Mouse (Mus musculus) CH12.LX (cell line): ENCODE results near the gene Trak2. TPM values are rescaled to one million over a fixed set of nuclear protein-coding genes. Genes with fewer than 3 reads are reported as not detected.

ENCODE experiments used
- DNase-seq: peaks from one replicate; pipeline ENCODE4 v3.0.0-alpha.2; 2013; ENCODE audit errors: extremely low read depth
- H3K27ac ChIP-seq: 2 replicates; pipeline ENCODE4 v1.5.1; 2012; ENCODE audit warnings: low read depth, mild to moderate bottlenecking, control low read depth, moderate library complexity; ENCODE audit not compliant: insufficient read depth
- H3K27me3 ChIP-seq: replicated peaks from 2 replicates; pipeline ENCODE3; 2012; ENCODE audit warnings: inconsistent platforms
- H3K36me3 ChIP-seq, 2 experiments: replicated peaks in 1 of 2; 2 replicates each; pipeline versions ENCODE3 to v1.6.1; 2012; ENCODE audit warnings: inconsistent platforms in 1 of 2, low read length in 1 of 2, mild to moderate bottlenecking in 1 of 2, mixed read lengths in 1 of 2, moderate library complexity in 1 of 2; ENCODE audit not compliant: control insufficient read depth in 1 of 2, insufficient read depth in 1 of 2
- H3K4me1 ChIP-seq, 2 experiments: 2 replicates each; pipeline ENCODE4 v1.6.1; 2012; ENCODE audit warnings: inconsistent platforms in 1 of 2, moderate library complexity in 1 of 2; ENCODE audit not compliant: insufficient read depth in 2 of 2, control insufficient read depth in 1 of 2
- H3K4me2 ChIP-seq: 2 replicates; pipeline ENCODE4 v1.6.1; 2012; ENCODE audit warnings: low read depth, mild to moderate bottlenecking, control low read depth; ENCODE audit not compliant: poor library complexity, insufficient read depth, severe bottlenecking
- H3K4me3 ChIP-seq, 3 experiments: fragments of 150-350 bp in 1 of 3; sonication (generic) in 1 of 3; replicated peaks in 1 of 3; 2 replicates each; pipeline versions ENCODE3 to v1.5.1; 2011 to 2012; ENCODE audit warnings: low read depth in 2 of 3, low read length in 2 of 3, mild to moderate bottlenecking in 2 of 3, moderate library complexity in 2 of 3, control low read depth in 1 of 3, improper control_type of control experiment in 1 of 3, inconsistent platforms in 1 of 3, mixed read lengths in 1 of 3; ENCODE audit not compliant: poor library complexity in 1 of 3
- H3K79me2 ChIP-seq: replicated peaks from 2 replicates; pipeline ENCODE4 v1.6.1; 2012; ENCODE audit warnings: mild to moderate bottlenecking, moderate library complexity; ENCODE audit not compliant: control insufficient read depth, poor library complexity, insufficient read depth, severe bottlenecking; ENCODE audit errors: extremely low read depth
- H3K9ac ChIP-seq: 2 replicates; pipeline ENCODE4 v1.6.1; 2012; ENCODE audit warnings: low read depth, mild to moderate bottlenecking, control low read depth, moderate library complexity; ENCODE audit not compliant: insufficient read depth
- H3K9me3 ChIP-seq: replicated peaks from 2 replicates; pipeline ENCODE3; 2012; ENCODE audit warnings: low read length, inconsistent platforms, mixed read lengths
- BHLHE40 ChIP-seq: IDR thresholded peaks from 2 replicates; pipeline ENCODE4 v1.6.1; 2011; ENCODE audit warnings: mild to moderate bottlenecking, low read depth, low read length, improper control_type of control experiment
- CHD2 ChIP-seq: IDR thresholded peaks from 2 replicates; pipeline ENCODE4 v1.6.1; 2011; ENCODE audit warnings: low read length, improper control_type of control experiment
- CTCF ChIP-seq, 2 experiments: IDR thresholded peaks in 1 of 2; conservative IDR thresholded peaks in 1 of 2; 2 replicates each; pipeline ENCODE4 v1.5.1; 2011 to 2012; ENCODE audit warnings: low read depth in 2 of 2, low read length in 2 of 2, improper control_type of control experiment in 1 of 2, inconsistent platforms in 1 of 2, mild to moderate bottlenecking in 1 of 2, moderate library complexity in 1 of 2
- ELF1 ChIP-seq: IDR thresholded peaks from 2 replicates; pipeline ENCODE4 v1.6.1; 2014; ENCODE audit warnings: low read depth, mild to moderate bottlenecking, inconsistent platforms, low read length, improper control_type of control experiment
- EP300 ChIP-seq: IDR thresholded peaks from 2 replicates; pipeline ENCODE4 v1.6.1; 2011; ENCODE audit warnings: low read length, improper control_type of control experiment
- ETS1 ChIP-seq: conservative IDR thresholded peaks from 2 replicates; pipeline ENCODE4 v1.6.1; 2012; ENCODE audit warnings: low read depth, mild to moderate bottlenecking, inconsistent platforms, low read length, improper control_type of control experiment, moderate library complexity
- GABPA ChIP-seq: IDR thresholded peaks from 2 replicates; pipeline ENCODE4 v1.6.1; 2012; ENCODE audit warnings: low read depth, low read length, improper control_type of control experiment, inconsistent platforms; ENCODE audit not compliant: insufficient replicate concordance
- HCFC1 ChIP-seq: IDR thresholded peaks from 2 replicates; pipeline ENCODE4 v1.6.1; 2012; ENCODE audit warnings: low read depth, mild to moderate bottlenecking, inconsistent platforms, low read length, improper control_type of control experiment
- IRF4 ChIP-seq: IDR thresholded peaks from 2 replicates; pipeline ENCODE4 v1.6.1; 2014; ENCODE audit warnings: low read depth, mild to moderate bottlenecking, inconsistent platforms, low read length, improper control_type of control experiment
- MAFK ChIP-seq: IDR thresholded peaks from 2 replicates; pipeline ENCODE4 v1.6.1; 2011; ENCODE audit warnings: low read length, improper control_type of control experiment; ENCODE audit not compliant: insufficient replicate concordance
- MAX ChIP-seq: IDR thresholded peaks from 2 replicates; pipeline ENCODE4 v1.6.1; 2011; ENCODE audit warnings: low read length, improper control_type of control experiment
- MAZ ChIP-seq: IDR thresholded peaks from 2 replicates; pipeline ENCODE4 v1.6.1; 2012; ENCODE audit warnings: low read depth, mild to moderate bottlenecking, inconsistent platforms, low read length, improper control_type of control experiment, moderate library complexity
- MEF2A ChIP-seq: IDR thresholded peaks from 2 replicates; pipeline ENCODE4 v1.6.1; 2014; ENCODE audit warnings: low read depth, mild to moderate bottlenecking, inconsistent platforms, low read length, improper control_type of control experiment, borderline replicate concordance
- MXI1 ChIP-seq: IDR thresholded peaks from 2 replicates; pipeline ENCODE4 v1.6.1; 2011; ENCODE audit warnings: mild to moderate bottlenecking, low read depth, low read length, improper control_type of control experiment
- NRF1 ChIP-seq: IDR thresholded peaks from 2 replicates; pipeline ENCODE4 v1.6.1; 2014; ENCODE audit warnings: low read depth, mild to moderate bottlenecking, inconsistent platforms, low read length, improper control_type of control experiment, moderate library complexity
- PAX5 ChIP-seq: IDR thresholded peaks from 2 replicates; pipeline ENCODE4 v1.6.1; 2012; ENCODE audit warnings: low read length, inconsistent platforms, mixed read lengths
- POLR2A ChIP-seq: IDR thresholded peaks from 2 replicates; pipeline ENCODE4 v1.6.1; 2011; ENCODE audit warnings: low read depth, mild to moderate bottlenecking, improper control_type of control experiment, low read length
- RAD21 ChIP-seq: IDR thresholded peaks from 2 replicates; pipeline ENCODE4 v1.6.1; 2011; ENCODE audit warnings: low read depth, mild to moderate bottlenecking, low read length, improper control_type of control experiment, moderate library complexity
- RCOR1 ChIP-seq: conservative IDR thresholded peaks from 2 replicates; pipeline ENCODE4 v1.6.1; 2012; ENCODE audit warnings: low read depth, mild to moderate bottlenecking, inconsistent platforms, low read length, improper control_type of control experiment
- SIN3A ChIP-seq: IDR thresholded peaks from 2 replicates; pipeline ENCODE4 v1.6.1; 2012; ENCODE audit warnings: low read length, improper control_type of control experiment, inconsistent platforms
- UBTF ChIP-seq: IDR thresholded peaks from 2 replicates; pipeline ENCODE4 v1.6.1; 2012; ENCODE audit warnings: low read depth, mild to moderate bottlenecking, inconsistent platforms, low read length, improper control_type of control experiment, moderate library complexity
- USF2 ChIP-seq: conservative IDR thresholded peaks from 2 replicates; pipeline ENCODE4 v1.6.1; 2011; ENCODE audit warnings: low read depth, low read length, improper control_type of control experiment
- ZKSCAN1 ChIP-seq: IDR thresholded peaks from 2 replicates; pipeline ENCODE4 v1.6.1; 2012; ENCODE audit warnings: low read depth, inconsistent platforms, low read length, improper control_type of control experiment, borderline replicate concordance
- ZMIZ1 ChIP-seq: IDR thresholded peaks from 2 replicates; pipeline ENCODE4 v1.6.1; 2012; ENCODE audit warnings: low read depth, mild to moderate bottlenecking, inconsistent platforms, low read length, improper control_type of control experiment
- ZNF384 ChIP-seq: IDR thresholded peaks from 2 replicates; pipeline ENCODE4 v1.6.1; 2012; ENCODE audit warnings: low read depth, low read length, improper control_type of control experiment, inconsistent platforms
- dilution Hi-C: fragments of 300-500 bp; cut with MboI; formaldehyde crosslinking; loops from 2 replicates; pipeline ENCODE4 v1.14.3; 2020; ENCODE audit warnings: low sequenced_read_pairs; ENCODE audit not compliant: extremely low pct_unique_long_range_greater_than_20kb, extremely low pct_ligation_motif_present
- in situ Hi-C: fragments of 300-500 bp; cut with MboI; formaldehyde crosslinking; loops from 3 replicates; pipeline ENCODE4 v1.14.3; 2019; ENCODE audit warnings: low sequenced_read_pairs, low pct_ligation_motif_present, low pct_unique_long_range_greater_than_20kb, mixed read lengths
- polyA plus RNA-seq: library from polyadenylated mRNA; unstranded; fragments of >175 nt; gene quantifications from 2 replicates; pipeline ENCODE4 v1.2.1, GENCODE M21; 2012; ENCODE audit warnings: low read depth; ENCODE audit not compliant: insufficient read length
- total RNA-seq, 2 experiments: library from RNA; depleted of rRNA; stranded (reverse); fragments of 300-350 nt in 1 of 2; fragments of >200 nt in 1 of 2; gene quantifications; 2 replicates each; pipeline ENCODE4 v1.2.3; 2012 to 2014

Gene Trak2
- total and polyA plus RNA-seq, 3 experiments: 7.7 to 16.7 (median 11.4) TPM

DNA sequence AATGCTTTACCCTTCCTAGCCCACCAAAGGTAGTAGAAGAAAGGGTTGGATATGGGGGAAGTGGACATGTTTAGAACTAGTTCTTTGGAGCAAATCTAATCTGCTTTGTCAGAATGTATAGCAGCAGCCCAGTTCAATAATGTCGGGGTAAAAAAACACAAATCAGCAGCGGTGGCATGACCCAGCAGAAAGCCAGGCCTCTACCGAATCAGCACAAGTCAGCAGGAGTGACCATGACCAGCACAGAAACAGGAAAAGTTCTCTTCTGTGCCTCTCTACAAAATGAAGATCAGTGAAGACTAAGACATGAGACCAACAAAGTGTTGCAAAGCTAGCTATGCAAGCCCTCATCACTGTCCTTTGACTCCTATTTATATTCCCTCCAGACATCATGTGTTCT is 9.0 kb upstream of the Trak2 start:
- in situ Hi-C loops: no loop called here
- H3K27me3 ChIP-seq: no peaks in the 10 kb centered on the region
- no peaks in the 10 kb centered on the region for H3K9me3 ChIP-seq
- TF ChIP-seq MEF2A (no peak), NRF1 (no peak)
- H3K9ac ChIP-seq: no peak overlapping the region
- no peak overlapping the region for H3K27ac ChIP-seq
- H3K36me3 ChIP-seq: peaks cover 4 to 25% of the 10 kb centered on the region in 2 experiments
- dilution Hi-C loops: no loop called here
- H3K79me2 ChIP-seq: no peaks in the 10 kb centered on the region
- H3K4me2 ChIP-seq: no peak overlapping the region
- peaks cover 0 to 14% of the 10 kb centered on the region in 2 experiments; a peak in 1 of 4 replicates for H3K4me1 ChIP-seq
- DNase-seq: peak; percentile 9
- H3K4me3 ChIP-seq: no peak overlapping the region

DNA sequence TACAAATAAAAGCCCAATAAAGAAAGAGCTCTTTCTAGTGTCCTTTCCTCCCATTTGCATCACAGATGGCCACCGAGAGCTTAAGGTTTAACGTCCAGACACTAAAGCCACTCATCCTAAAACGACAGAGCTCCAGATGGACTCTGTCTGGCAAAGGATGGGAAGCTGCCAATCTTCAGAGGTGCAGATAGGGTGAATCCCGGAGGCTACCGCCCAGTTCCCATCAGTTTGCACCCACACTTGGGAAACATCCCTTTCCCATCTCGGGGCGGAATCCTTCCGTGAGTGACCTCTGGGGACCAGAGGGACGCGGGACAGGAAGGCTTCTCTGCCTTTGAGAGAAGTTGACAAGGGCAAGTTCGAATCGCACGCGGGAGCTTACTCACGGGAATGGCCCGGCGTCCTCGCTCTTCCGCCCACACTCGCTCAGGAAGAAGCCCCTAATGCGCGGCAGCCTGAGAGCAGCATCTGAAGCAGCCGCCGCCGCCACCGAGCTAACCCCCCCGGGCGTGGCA is 322 bp downstream of the Trak2 start:
- Histone ChIP-seq H3K27ac (0 out of 2 replicates have a peak overlapping the region, but pooled peaks have one; percentile 8), H3K4me1 (peaks cover 4 to 38% of the 10 kb centered on the region in 2 experiments; a peak in 3 of 4 replicates)
- in situ Hi-C loops: no loop called here

DNA sequence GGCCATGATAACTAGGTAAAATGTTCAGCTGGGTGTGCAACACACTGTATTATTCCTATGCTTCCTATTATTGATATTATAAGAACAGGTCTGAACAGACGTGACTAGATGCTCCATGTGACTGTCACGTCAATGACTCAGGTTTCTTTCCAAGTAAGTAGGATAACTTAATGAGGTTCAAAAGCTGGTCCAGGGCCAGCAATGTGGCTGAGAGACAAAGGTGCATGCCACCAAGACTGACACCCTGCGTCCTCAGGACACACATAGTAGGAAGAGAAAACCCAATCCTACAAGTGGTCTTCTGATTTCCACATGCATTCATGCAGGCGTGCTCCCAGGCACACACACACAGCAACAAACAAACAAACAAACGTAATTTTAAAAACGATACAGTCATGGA is 2.1 kb downstream of the Trak2 start:
- H3K4me1 ChIP-seq: peaks cover 4 to 45% of the 10 kb centered on the region in 2 experiments; a peak in 3 of 4 replicates
- dilution Hi-C loops (no loop called here), in situ Hi-C loops (no loop called here)
- H3K4me3 ChIP-seq: no peak overlapping the region
- H3K79me2 ChIP-seq: peaks cover 31% of the 10 kb centered on the region
- H3K27me3 ChIP-seq: no peaks in the 10 kb centered on the region
- DNase-seq: no peak
- no peak overlapping the region for H3K4me2 ChIP-seq
- TF ChIP-seq ZNF384 (no peak), ZKSCAN1 (no peak), ETS1 (no peak), CTCF (conservative IDR thresholded peaks at IDR 0.05 in 1 of 2, IDR thresholded peaks at IDR 0.05 in 1 of 2; ENCODE audit: low read depth in 2 of 2, low read length in 2 of 2) (no peak), UBTF (no peak), POLR2A (no peak), ZMIZ1 (no peak), GABPA (no peak), HCFC1 (no peak)
- peaks cover 7% of the 10 kb centered on the region for H3K9me3 ChIP-seq
- H3K27ac ChIP-seq: no peak overlapping the region
- peaks cover 0 to 27% of the 10 kb centered on the region in 2 experiments for H3K36me3 ChIP-seq
- H3K9ac ChIP-seq: no peak overlapping the region

More for the DNA sequence above, 322 bp downstream of the Trak2 start:
- Histone ChIP-seq H3K79me2 (peaks cover 26% of the 10 kb centered on the region), H3K4me3 (peak overlapping the region; percentile 88 to 98 (median 97)), H3K27me3 (no peaks in the 10 kb centered on the region), H3K4me2 (peak overlapping the region; percentile 83; the same call in 1 of the 2 replicates), H3K9me3 (peaks cover 7% of the 10 kb centered on the region), H3K36me3 (peaks cover 0 to 21% of the 10 kb centered on the region in 2 experiments), H3K9ac (peak overlapping the region; percentile 91)
- TF ChIP-seq IRF4: no peak
- TF ChIP-seq SIN3A: no peak
- TF ChIP-seq ELF1: no peak
- TF ChIP-seq RCOR1: no peak
- TF ChIP-seq MAX: no peak
- TF ChIP-seq MEF2A: no peak
- TF ChIP-seq PAX5: no peak
- TF ChIP-seq CTCF (conservative IDR thresholded peaks at IDR 0.05 in 1 of 2, IDR thresholded peaks at IDR 0.05 in 1 of 2; ENCODE audit: low read depth in 2 of 2, low read length in 2 of 2): no peak
- TF ChIP-seq USF2: no peak
- no peak; the same call in 1 of the 2 replicates for TF ChIP-seq MXI1
- TF ChIP-seq NRF1: no peak
- TF ChIP-seq MAZ: no peak
- no peak for TF ChIP-seq ETS1
- no peak for TF ChIP-seq CHD2
- TF ChIP-seq MAFK: no peak
- TF ChIP-seq EP300: no peak
- TF ChIP-seq RAD21: no peak
- no peak for TF ChIP-seq BHLHE40
- DNase-seq: no peak
- dilution Hi-C loops: no loop called here
